Mouse (Mus musculus): ENCODE measurements around the gene Stbd1.

GRCm38 (mm10) chr5:92634916-92635315, 32.1 kb downstream of the Stbd1 start:
- TF ChIP-seq CTCF (IDR thresholded peaks at IDR 0.05; ENCODE audit: insufficient read depth, low read length) = no peak
- TF ChIP-seq POLR2A (IDR thresholded peaks at IDR 0.05; ENCODE audit: borderline replicate concordance, extremely low read depth, low read depth, low read length) = no peak

All from lung, adult 2 months (tissue).